Mouse (Mus musculus) B cell, adult 2 months (primary cell): ENCODE measurements around the gene Aoc2.
"Not testable (repeated sequence)": the region's sequence is repeated elsewhere in the genome, so short reads cannot be mapped to it uniquely, and the experiment has no call there.

Experiments
- DNase-seq, 2 experiments: peaks; one replicate each; pipeline ENCODE4 v3.0.0; 2022

Gene Aoc2

DNA sequence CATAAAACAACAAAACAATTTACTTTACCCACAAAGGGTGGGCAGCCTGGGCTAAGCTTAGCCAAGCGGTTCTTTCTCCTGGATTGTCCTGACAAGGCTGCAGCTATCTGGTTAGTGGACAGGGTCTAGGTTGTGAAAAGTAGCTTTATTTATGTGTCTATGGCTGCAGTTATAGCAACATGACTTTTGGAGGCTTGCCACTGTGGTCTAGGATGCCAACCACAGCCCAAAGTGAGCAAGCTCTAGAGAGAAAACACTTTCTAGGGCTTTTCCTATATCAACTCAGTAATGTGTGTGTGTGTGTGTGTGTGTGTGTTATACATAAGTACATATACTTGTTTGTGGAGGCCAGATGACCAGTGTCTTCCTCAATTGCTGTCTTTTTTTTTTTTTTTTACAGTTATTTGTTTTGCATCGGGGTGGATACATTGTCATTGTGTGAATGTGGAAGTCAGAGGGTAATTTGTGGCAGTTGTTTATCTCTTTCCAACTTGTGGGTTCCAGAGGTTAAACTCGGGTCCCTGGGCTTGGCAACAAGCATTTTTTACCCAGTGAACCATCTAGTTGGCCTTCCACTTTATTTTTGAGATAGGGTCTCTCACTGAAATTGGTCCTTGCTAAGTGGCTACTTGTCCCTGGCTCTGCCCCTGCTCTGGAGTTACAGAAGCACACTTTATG, 32.8 kb downstream of the Aoc2 start:
- DNase-seq: no peak

DNA sequence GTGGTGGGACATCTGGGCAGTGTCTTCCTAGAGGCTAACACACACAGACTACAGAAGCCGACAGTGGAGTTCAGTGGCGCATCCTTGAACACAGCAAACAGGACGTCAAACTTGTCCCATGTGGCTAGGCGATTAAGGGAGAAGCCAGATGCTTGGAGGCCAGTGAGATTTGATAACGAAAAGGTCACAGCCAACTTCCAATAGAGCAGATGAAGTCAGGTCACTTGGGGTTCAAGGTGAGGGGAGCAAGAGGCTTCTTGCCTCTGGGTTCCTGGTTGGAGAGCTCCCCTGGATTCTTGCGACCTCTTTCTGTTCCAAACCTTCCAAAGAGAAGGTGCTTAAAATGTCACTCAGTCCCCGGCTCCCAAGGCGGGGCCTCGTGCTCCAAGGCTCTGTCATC, 34.9 kb downstream of the Aoc2 start:
- no peak for DNase-seq

DNA sequence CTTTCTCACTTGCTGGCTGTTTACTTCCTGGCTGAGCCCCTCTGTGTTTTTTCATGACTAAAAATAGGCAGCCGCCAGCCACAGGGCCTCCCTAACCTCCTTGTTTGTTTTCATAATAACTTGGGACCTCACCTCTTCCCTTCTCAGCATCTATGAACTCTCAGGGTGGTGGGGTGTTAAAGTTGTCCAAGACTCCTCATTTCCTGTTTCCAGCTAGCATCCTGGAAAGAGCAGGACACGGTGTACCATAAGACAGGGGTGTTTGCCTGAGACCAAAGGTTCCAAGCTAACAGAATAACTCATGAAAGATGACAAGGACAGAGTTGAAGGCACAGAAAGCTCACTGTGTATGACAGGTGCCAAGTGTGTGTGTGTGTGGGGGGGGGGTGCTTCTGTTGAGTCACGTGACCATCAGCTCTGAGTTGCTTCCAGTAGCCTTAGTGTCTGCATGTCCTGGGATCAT, 35.8 kb downstream of the Aoc2 start:
- DNase-seq: no peak

DNA sequence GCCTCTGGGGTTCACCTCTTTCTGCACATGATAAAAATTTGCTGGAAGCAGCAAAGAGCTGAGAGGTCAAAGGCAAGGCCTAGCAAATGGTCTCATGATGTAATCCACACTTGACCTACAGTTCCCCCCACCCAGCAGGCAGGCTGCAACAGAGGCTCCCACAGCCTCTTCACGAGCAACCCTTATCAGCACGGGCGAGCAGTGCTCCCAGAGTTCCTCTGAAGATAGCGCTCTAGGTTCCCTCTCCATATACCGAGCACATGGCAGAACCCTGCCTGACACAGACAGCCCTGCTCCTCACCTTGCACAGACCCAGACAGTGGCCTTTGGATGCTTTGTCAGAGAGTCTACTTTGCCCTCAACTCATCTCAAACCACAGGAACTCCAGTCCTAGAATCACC, 39.7 kb downstream of the Aoc2 start:
- no peak for DNase-seq

DNA sequence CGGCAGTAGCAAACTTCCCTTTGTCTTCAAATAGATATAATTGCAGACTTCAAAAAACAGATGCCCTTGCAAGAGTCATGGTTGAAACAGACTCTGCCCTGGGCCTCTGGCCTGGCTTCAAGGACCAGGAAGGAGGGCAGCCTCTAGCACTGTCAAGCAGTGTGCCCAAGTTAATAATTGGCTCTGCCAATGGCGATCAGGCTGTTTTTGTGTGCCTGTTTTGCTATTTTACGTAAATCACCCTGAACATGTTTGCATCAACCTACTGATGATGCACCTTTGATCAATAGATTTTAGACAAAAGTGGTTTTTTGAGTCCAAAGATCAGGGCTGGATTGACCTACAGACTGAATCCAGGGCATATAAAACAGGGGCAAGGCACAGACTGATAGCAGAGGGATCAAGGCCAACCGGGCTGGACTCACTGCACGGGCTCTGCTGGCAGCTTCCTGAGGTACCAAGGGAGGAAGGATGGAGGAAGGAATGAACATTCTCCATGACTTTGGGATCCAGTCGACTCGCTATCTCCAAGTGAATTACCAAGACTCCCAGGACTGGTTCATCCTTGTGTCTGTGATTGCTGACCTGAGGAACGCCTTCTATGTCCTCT, 42.6 kb downstream of the Aoc2 start, which contains the start of gene G6pc:
Gene G6pc (plus strand): TSS at position 236 of the 610 bp plus-strand sequence.
- DNase-seq: no peak

DNA sequence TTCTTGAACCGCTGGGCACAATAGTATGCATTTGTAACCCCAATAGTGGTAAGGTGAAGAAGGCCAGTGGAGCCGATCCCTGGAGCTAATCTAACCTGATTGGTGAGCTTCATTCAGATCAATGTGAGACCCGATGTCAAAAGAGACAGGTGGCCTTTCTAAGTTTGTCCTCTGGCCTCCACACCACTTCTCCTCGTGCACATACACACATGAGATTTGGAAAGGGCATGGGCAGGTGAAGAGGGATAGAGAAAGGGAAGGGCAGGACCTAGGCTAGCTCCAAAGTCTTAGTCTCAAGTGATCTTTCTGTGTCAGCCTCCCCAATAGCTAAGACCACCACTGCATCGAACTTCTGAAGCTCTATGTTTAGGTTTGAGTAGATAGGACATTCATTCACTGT, 45.3 kb downstream of the Aoc2 start:
- no peak for DNase-seq

DNA sequence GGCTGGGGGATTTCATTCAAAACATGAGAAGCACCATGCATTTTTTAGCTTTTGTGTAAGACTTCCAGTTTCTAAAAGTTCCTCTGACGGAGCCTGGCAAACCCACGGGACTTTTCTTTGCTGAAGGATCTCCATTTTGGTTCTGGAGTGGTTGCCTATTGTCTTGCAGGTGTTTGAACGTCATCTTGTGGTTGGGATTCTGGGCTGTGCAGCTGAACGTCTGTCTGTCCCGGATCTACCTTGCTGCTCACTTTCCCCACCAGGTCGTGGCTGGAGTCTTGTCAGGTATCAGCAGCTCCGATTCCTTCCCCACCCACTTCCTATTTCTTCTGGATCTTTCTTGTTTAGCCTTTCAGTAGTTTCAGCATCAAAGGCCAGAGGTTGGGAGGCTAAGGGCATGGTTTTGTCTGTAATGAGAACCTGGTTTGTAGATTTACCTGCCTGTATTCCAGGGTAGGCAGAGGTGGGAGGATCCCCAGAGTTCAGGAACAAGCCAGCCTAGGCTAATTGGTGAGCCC, 49.6 kb downstream of the Aoc2 start:
- DNase-seq: no peak

DNA sequence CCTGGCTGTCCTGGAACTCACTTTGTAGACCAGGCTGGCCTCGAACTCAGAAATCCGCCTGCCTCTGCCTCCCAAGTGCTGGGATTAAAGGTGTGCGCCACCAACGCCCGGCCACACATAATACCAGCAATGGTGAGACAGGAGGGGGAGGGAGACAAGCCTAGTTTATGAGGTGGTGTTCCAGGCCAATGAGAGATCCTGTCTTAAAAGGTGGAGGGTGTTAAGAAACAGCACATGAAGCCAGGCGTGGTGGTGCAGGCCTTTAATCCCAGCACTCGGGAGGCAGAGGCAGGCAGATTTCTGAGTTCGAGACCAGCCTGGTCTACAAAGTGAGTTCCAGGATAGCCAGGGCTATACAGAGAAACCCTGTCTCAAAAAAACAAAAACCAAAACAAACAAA, 53.3 kb downstream of the Aoc2 start:
- not testable (repeated sequence) for DNase-seq

DNA sequence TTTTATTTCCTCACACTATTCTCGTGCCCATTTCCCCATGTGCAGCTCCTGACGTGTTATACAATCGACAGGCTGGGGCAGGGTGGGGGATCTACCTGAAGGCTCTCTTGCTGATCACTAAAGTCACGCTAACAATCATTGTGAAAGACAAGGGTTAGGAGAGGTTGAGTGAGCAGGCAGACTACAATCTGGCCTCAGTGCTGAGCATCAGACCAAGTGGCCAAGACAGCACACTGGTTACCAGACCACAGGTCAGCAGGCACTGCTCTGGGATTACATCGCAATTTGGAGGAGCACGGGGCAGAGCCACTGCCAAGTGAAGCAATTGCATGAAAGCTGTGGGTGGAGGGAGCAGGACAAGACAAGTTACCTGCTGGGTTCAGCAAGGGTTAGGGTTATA, 54.1 kb downstream of the Aoc2 start:
- DNase-seq: no peak
